Mouse (Mus musculus) liver, adult 2 months (tissue): Measurements from ENCODE around the gene Pcnx2.

Experiments
- CTCF ChIP-seq: fragments of 200-500 bp; IDR thresholded peaks from 2 replicates; pipeline ENCODE4 v1.5.1; 2011; ENCODE audit warnings: low read depth, low read length, control low read depth
- POLR2A ChIP-seq: fragments of 200-500 bp; IDR thresholded peaks from 2 replicates; pipeline ENCODE4 v1.6.1; 2011; ENCODE audit warnings: low read length, control low read depth; ENCODE audit not compliant: insufficient read depth; ENCODE audit errors: extremely low read depth

DNA sequence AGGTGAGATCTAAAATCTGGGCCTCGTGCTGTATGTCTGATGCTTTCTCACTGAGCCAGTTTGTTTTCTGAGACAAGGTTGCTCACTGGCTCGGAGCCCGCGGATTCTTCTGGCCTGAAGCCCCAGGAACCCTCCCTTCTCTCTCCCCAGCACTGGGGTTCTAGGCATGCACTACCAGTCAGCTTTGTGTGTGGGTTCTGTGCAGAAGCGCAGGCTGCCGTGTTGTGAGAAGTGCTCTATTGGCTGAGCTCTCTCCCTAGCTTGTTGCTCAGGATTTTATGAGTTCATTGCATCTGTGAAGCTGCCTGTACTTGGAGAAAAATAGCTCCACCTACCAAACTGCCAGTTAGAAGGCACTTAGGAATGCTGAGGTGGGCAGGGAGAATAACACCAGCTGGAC, 89.3 kb downstream of the Pcnx2 start:
- no peak for TF ChIP-seq POLR2A
- TF ChIP-seq CTCF, result no peak
